Mouse (Mus musculus): Measurements from ENCODE around the gene Samd4. TPM values are rescaled to one million over a fixed set of nuclear protein-coding genes. Genes with fewer than 3 reads are reported as not detected.

The Samd4 gene
- polyA plus RNA-seq, 1 experiment from 2014 or later, result 10.2 TPM

DNA sequence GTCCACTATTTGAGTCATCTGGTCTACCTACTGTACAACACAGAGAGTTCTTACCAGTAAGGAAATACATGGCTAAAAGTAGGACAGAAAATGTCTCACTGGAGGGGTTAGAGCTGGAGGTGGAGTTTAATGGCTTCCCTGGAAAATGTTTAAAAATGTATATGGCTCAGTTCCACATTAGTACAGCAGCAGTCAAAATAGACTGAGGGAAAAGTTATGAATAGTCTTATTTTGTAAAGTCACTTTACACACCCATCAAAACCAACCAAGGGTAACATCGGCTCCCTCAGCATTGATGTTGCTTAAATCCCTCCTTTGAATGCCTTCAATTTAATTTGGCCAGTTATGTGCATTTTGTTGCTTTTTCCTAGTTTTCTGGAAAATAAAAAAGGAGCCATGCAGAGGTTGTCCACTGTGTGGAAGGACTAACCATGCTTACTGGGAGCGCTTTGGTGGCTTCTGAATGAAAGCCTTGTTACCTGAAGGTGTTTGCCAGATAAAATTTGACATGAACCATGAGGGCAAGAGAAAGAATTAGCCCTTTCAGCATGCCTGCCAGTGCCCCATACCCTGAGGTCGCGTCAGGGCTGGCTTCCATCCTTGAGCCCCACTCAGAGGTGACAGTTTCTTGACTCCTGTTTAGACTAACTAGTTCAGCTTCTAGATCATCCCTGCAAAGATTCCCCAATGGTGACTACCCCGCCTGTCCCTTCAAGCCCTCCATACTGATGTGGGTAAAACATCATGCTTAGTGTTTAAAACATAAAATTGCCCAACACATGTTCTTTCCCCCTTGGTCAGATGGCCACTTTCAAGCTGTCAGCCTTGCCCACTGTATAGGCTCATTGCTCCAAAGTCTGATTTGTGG is 169.3 kb downstream of the Samd4 start:
- Histone ChIP-seq H3K27ac (no peak overlapping the region; the same call in 1 of the 2 replicates), H3K36me3 (no peaks in the 10 kb centered on the region), H3K4me3 (no peak overlapping the region), H3K9me3 (no peaks in the 10 kb centered on the region), H3K27me3 (no peaks in the 10 kb centered on the region), H3K4me2 (no peak overlapping the region), H3K4me1 (no peaks in the 10 kb centered on the region), H3K9ac (no peak overlapping the region)
- no peak for ATAC-seq (ENCODE audit: insufficient number of reproducible peaks, insufficient read depth, low FRiP score, low TSS enrichment, low read depth)
- WGBS, result 74% methylated on average over 5 of the region's 5 CpGs

DNA sequence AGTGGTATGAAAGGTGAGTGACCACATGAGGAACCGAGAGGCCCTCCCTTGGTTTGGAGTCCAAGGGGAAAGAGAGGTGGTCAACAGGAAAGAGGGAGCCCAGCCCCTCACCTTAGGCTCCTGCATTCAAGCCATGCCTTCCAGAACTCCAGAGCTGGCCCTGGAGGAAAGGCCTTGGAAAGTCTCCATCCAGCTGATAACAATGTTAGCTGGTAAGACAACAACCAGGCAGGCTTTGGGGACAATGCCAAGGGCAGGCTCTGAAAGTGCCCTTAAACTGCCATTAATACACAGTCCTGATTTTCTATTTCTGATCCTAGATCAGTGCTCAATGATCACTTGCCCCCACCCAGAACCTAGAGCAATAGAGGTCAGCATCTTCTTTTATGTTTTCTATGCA is 170.4 kb downstream of the Samd4 start:
- H3K36me3 ChIP-seq, result no peaks in the 10 kb centered on the region
- 73% methylated on average over 1 of the region's 1 CpGs for WGBS
- H3K9me3 ChIP-seq, result no peaks in the 10 kb centered on the region
- no peaks in the 10 kb centered on the region for H3K4me1 ChIP-seq
- no peak overlapping the region for H3K4me2 ChIP-seq
- no peak overlapping the region for H3K4me3 ChIP-seq
- H3K27me3 ChIP-seq, result no peaks in the 10 kb centered on the region
- H3K9ac ChIP-seq, result no peak overlapping the region
- no peak overlapping the region for H3K27ac ChIP-seq
- ATAC-seq (ENCODE audit: insufficient number of reproducible peaks, insufficient read depth, low FRiP score, low TSS enrichment, low read depth), result no peak

DNA sequence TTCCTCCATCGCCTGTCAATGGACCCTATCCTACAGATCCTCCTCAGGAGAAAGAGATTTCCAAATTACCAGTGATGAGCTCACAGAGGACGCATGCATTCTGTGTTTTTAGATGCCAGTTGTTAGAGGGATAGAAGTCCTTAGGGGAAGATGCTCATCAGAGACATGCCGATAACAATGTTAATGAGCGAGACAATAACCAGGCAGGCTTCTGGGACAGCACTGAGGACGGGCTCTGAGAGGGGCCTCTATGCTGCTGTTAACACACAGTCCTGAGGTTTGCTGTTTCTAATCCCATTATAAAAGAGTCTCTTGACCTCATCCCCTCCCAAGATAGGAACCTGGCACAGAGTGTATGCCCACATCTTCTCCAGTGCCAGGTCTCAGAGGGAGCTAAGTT is 171.2 kb downstream of the Samd4 start:
- Histone ChIP-seq H3K4me1 (no peaks in the 10 kb centered on the region), H3K27ac (no peak overlapping the region), H3K4me2 (no peak overlapping the region), H3K9ac (no peak overlapping the region), H3K27me3 (no peaks in the 10 kb centered on the region), H3K9me3 (no peaks in the 10 kb centered on the region), H3K36me3 (no peaks in the 10 kb centered on the region), H3K4me3 (no peak overlapping the region)
- WGBS, result 84% methylated on average over 5 of the region's 5 CpGs
- ATAC-seq (ENCODE audit: insufficient number of reproducible peaks, insufficient read depth, low FRiP score, low TSS enrichment, low read depth), result no peak

DNA sequence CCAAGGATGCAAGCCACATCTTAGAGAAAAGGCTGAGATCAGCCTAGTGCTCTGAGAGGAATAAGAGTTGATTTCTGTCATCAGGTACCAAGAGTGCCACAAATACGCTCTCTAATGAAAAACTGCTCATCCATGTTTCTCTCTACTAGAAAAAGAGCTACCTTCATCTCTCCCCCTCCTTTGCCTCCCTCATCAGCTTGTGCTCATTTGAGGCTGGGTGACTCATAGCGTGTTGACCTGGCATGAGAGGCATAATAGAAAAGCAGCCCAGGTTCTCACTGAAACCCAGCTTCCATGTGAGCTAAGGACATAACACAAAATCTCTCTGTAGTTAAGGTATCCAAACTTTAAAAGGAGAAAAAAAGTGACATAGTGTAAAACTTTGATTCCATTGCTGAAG is 176.3 kb downstream of the Samd4 start:
- H3K36me3 ChIP-seq, result no peaks in the 10 kb centered on the region
- no peak overlapping the region for H3K27ac ChIP-seq
- 96% methylated on average over 2 of the region's 2 CpGs for WGBS
- no peaks in the 10 kb centered on the region for H3K4me1 ChIP-seq
- H3K4me2 ChIP-seq, result no peak overlapping the region
- ATAC-seq (ENCODE audit: insufficient number of reproducible peaks, insufficient read depth, low FRiP score, low TSS enrichment, low read depth), result no peak
- no peak overlapping the region for H3K9ac ChIP-seq
- no peaks in the 10 kb centered on the region for H3K9me3 ChIP-seq
- no peak overlapping the region for H3K4me3 ChIP-seq
- H3K27me3 ChIP-seq, result no peaks in the 10 kb centered on the region

DNA sequence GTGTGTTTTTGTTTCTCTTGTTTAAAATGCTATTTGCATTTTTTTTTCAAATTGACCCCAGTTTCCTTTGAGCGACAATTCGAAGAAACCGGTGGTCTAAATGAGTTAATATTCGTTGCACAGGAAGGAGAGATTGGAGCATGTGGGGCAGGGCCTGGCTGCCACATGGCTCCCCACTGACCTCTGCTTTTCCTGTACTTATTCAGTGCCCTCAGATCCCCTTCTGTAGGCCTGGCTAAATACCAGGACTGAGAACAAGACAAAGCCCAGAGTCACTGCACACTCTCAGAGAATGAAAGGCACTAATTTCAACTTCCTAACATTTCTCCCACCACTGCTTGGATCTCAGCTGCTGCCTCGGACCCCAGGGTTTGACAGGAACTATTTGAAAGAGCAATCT is 182.4 kb downstream of the Samd4 start:
- Histone ChIP-seq H3K27me3 (no peaks in the 10 kb centered on the region), H3K4me2 (no peak overlapping the region), H3K4me1 (no peaks in the 10 kb centered on the region), H3K4me3 (no peak overlapping the region), H3K36me3 (peaks cover 17% of the 10 kb centered on the region; the same call in 1 of the 2 replicates), H3K9ac (no peak overlapping the region), H3K27ac (no peak overlapping the region), H3K9me3 (no peaks in the 10 kb centered on the region)
- WGBS, result 35% methylated on average over 5 of the region's 5 CpGs
- no peak for ATAC-seq (ENCODE audit: insufficient number of reproducible peaks, insufficient read depth, low FRiP score, low TSS enrichment, low read depth)

DNA sequence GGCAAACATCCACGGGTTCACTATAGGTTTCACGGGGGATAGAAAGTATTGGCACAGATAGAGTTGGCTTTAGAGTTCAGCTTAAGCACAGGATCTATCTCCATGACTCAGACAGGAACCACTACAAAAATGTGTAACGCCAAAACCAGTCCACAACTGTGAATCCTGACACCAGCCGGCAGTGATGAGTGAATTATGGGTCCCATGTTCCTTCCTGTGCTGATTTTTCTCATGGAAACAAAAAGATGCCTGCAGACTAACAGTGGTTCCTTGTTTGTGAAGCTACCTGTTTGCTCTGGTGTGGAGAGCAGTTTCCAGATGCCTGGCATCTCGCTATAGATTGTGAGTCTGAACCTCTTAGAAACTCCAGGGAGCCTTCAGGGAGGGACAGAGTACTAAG is 184.2 kb downstream of the Samd4 start:
- no peaks in the 10 kb centered on the region for H3K4me1 ChIP-seq
- H3K27me3 ChIP-seq, result no peaks in the 10 kb centered on the region
- no peak overlapping the region for H3K9ac ChIP-seq
- no peak overlapping the region for H3K4me3 ChIP-seq
- H3K36me3 ChIP-seq, result peaks cover 20% of the 10 kb centered on the region; the same call in 1 of the 2 replicates
- no peaks in the 10 kb centered on the region for H3K9me3 ChIP-seq
- no peak overlapping the region for H3K4me2 ChIP-seq
- 84% methylated on average over 5 of the region's 5 CpGs for WGBS
- ATAC-seq (ENCODE audit: insufficient number of reproducible peaks, insufficient read depth, low FRiP score, low TSS enrichment, low read depth), result no peak
- H3K27ac ChIP-seq, result no peak overlapping the region

DNA sequence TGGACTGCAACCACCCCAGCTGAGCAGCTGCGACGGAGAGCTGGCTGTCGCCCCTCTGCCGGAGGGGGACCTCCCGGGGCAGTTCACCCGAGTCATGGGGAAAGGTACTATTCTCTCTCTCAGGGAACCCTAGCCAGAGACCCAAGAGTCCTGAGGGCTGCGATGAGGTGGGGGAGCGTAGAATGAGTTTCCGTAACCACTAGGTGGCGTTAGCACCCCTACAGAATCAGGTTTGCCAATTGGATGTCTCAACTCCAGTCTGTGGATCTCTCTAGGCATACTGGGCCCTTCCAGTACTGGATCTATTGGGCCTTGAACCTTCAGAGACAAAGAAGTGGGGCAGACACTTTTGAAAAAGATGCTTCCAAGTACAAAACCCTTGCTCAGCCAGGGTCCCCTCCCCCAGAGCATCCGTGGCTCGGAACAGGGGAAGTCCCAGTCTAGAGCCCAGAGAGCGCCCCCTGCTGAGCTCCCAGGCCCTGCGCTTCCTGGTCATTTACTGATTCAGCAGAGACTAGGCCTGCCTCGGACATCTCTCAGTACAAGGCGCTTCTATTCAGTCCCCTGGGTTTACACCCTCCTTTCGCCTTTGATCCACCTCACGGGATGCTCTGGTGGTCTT is 191.5 kb downstream of the Samd4 start:
- Histone ChIP-seq H3K9me3 (no peaks in the 10 kb centered on the region), H3K36me3 (peaks cover 47% of the 10 kb centered on the region), H3K27me3 (no peaks in the 10 kb centered on the region), H3K4me2 (no peak overlapping the region), H3K9ac (no peak overlapping the region), H3K27ac (no peak overlapping the region), H3K4me1 (no peaks in the 10 kb centered on the region), H3K4me3 (no peak overlapping the region)
- WGBS, result 62% methylated on average over 18 of the region's 18 CpGs
- no peak for ATAC-seq (ENCODE audit: insufficient number of reproducible peaks, insufficient read depth, low FRiP score, low TSS enrichment, low read depth)

DNA sequence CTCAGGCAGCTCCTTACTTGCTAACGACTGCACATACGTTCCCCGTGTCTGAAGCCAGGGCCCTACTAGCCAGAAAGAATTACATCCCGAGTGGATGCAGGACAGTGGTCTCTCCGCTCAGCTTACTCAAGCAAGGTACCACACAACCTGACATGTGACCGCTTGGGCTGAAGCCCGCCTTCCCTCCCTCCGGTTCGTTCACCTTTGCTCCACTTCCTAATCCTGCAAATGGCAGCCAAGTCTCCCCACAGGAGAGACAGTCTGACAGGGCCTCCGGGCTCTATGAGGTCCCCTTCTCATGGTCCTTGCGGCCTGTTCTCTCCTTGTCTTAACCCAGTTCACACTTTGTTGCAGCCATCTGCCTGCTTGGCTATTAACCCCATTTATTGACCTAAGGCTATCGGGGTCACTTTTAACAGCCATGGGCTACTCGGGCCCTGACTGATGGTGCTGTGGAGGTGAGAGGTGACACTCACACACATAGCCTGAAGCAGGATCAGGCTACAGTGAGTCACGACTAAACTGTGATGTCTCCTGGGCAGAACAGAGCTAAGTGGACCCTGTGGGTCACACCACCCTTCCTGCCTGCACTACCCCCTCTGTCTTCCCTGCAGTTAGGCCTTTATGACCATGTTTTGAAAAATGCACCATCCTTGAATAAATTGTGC is 192.5 kb downstream of the Samd4 start:
- Histone ChIP-seq H3K4me2 (no peak overlapping the region), H3K9me3 (no peaks in the 10 kb centered on the region), H3K27ac (no peak overlapping the region), H3K4me1 (no peaks in the 10 kb centered on the region), H3K27me3 (no peaks in the 10 kb centered on the region), H3K9ac (no peak overlapping the region), H3K36me3 (peaks cover 52% of the 10 kb centered on the region), H3K4me3 (no peak overlapping the region)
- ATAC-seq (ENCODE audit: insufficient number of reproducible peaks, insufficient read depth, low FRiP score, low TSS enrichment, low read depth), result no peak
- WGBS, result 81% methylated on average over 14 of the region's 14 CpGs

DNA sequence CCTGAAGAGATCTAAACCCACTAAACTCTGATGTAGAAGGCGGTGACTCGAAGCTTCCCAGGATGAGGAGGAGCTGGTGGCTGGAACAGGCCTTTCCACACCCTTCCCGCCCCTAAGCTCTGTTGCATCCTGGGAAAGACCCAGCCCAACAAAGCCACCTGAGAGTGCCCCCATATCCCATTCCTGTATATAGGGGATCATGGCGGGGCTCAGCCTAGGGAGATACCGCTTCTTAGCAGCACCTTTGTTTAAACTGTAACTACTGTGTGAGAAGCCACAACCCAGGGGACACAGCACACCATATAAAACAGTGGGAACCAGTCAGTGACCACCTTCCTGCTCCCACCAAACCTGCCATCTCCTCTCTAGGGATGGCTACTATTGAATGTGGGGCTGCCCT is 193.2 kb downstream of the Samd4 start:
- H3K27ac ChIP-seq, result no peak overlapping the region
- 87% methylated on average over 5 of the region's 5 CpGs for WGBS
- H3K27me3 ChIP-seq, result no peaks in the 10 kb centered on the region
- peaks cover 56% of the 10 kb centered on the region for H3K36me3 ChIP-seq
- no peak overlapping the region for H3K9ac ChIP-seq
- no peak for ATAC-seq (ENCODE audit: insufficient number of reproducible peaks, insufficient read depth, low FRiP score, low TSS enrichment, low read depth)
- H3K4me1 ChIP-seq, result no peaks in the 10 kb centered on the region
- no peak overlapping the region for H3K4me2 ChIP-seq
- no peaks in the 10 kb centered on the region for H3K9me3 ChIP-seq
- H3K4me3 ChIP-seq, result no peak overlapping the region

DNA sequence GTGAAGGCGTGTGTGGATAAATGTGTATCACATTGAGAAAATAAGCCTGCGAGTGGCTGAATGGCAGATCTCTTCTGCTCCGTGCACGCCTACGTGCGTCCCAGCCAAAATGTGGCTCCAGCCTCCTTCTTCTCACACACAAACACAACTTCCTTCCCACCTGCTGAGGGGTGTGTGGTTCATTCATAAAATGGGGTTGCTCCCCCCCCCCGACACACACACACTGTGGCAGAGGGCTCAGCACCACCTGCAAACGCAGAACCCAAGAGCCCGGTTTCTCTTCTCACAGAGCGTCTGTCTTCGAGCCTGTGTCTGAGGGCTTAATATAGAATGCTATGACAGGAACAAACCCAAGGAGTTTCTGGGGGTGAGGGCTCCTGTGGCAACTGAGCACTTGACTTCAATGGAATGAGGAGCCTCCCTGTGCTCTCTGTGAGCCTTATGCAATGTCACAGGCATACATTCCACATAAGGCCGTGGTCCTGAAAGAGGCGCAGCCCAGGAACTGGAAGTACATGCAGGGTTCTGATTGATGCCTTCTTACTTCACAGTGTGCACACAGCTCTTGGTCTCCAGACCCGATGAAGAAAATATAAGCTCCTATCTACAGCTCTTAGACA is 194.4 kb downstream of the Samd4 start:
- Histone ChIP-seq H3K36me3 (peaks cover 59% of the 10 kb centered on the region), H3K4me3 (no peak overlapping the region), H3K27ac (no peak overlapping the region), H3K27me3 (no peaks in the 10 kb centered on the region), H3K9ac (no peak overlapping the region), H3K9me3 (no peaks in the 10 kb centered on the region), H3K4me2 (no peak overlapping the region), H3K4me1 (no peaks in the 10 kb centered on the region)
- WGBS, result 94% methylated on average over 14 of the region's 14 CpGs
- no peak for ATAC-seq (ENCODE audit: insufficient number of reproducible peaks, insufficient read depth, low FRiP score, low TSS enrichment, low read depth)

DNA sequence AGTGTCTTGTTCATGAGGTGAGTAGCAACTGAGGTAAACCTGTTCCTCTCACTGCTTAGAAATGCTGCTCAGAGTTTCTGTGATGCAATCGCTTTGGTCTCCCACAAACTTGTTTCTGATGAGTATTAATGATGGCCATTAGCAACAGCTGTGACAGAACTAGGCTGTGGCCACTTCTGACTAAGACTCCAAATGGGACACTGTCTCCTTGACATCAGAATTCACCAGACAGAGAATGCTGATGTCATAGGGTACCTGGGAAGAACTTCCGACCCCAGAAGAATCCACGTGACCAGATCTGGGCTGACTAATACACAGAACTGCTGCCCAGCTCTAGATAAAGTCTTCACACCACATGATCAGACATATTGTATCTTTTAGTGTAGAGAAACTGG is 194.9 kb downstream of the Samd4 start:
- Histone ChIP-seq H3K9ac (no peak overlapping the region), H3K27ac (no peak overlapping the region), H3K9me3 (no peaks in the 10 kb centered on the region), H3K4me3 (no peak overlapping the region), H3K36me3 (peaks cover 59% of the 10 kb centered on the region), H3K27me3 (no peaks in the 10 kb centered on the region), H3K4me1 (no peaks in the 10 kb centered on the region), H3K4me2 (no peak overlapping the region)
- 89% methylated on average over 3 of the region's 3 CpGs for WGBS
- ATAC-seq (ENCODE audit: insufficient number of reproducible peaks, insufficient read depth, low FRiP score, low TSS enrichment, low read depth), result no peak
